Mouse (Mus musculus) macrophage (primary cell): Measurements from ENCODE around the gene Ap5m1. TPM values are rescaled to one million over a fixed set of nuclear protein-coding genes. Genes with fewer than 3 reads are reported as not detected.

Experiments used
- polyA plus RNA-seq: library from polyadenylated mRNA; stranded (reverse); fragments of 250-400 nt; gene quantifications from 3 replicates; pipeline ENCODE4 v1.2.4, GENCODE M21; 2018; ENCODE audit warnings: inconsistent platforms

Gene Ap5m1
- polyA plus RNA-seq, 1 experiment from 2014 or later = 8.6 TPM

Other genes starting within 250 kb of the Ap5m1 start
- gene Exoc5, start 556 bp downstream of the Ap5m1 start, polyA plus RNA-seq = 36.6 to 45.3 TPM (median 41.0 TPM) in 3 replicates
- 12.2 to 15.5 TPM (median 13.6 TPM) in 3 replicates for gene Naa30, start 106.1 kb downstream of the Ap5m1 start, polyA plus RNA-seq
- not detected in 3 replicates for gene ccdc198, start 179.4 kb downstream of the Ap5m1 start, polyA plus RNA-seq